Mouse (Mus musculus) left cerebral cortex, postnatal 14 days (tissue): Measurements from ENCODE around the gene Hist1h2bm. TPM values are rescaled to one million over a fixed set of nuclear protein-coding genes. Genes with fewer than 3 reads are reported as not detected.
"Not testable (repeated sequence)": the region's sequence is repeated elsewhere in the genome, so short reads cannot be mapped to it uniquely, and the experiment has no call there.

Experiments
- DNase-seq, 2 experiments: peaks; one replicate each; pipeline ENCODE4 v3.0.0; 2021 to 2022; ENCODE audit warnings: low spot score in 2 of 2, mixed read lengths in 1 of 2
- intact Hi-C: fragments of 180-260 bp; cut with DNase I; formaldehyde crosslinking; loops from one replicate; pipeline ENCODE4 v1.15.1; 2025
- total RNA-seq, 2 experiments: library from RNA; stranded (reverse); gene quantifications; 2 replicates each; pipeline ENCODE4 v1.2.3; 2021

The Hist1h2bm gene
- total RNA-seq, 2 experiments from 2014 or later = 4.9 to 7.8 TPM

- intact Hi-C loops = no loop called here
- no peak for DNase-seq
Observed at GRCm38 (mm10) chr13:21722373-21722925, 605 bp downstream of the Hist1h2bm start.

GRCm38 (mm10) chr13:21722993-21723836 lies 1.4 kb downstream of the Hist1h2bm start:
- no peak for DNase-seq
- intact Hi-C loops = no loop called here

GRCm38 (mm10) chr13:21727948-21728572 lies 6.2 kb downstream of the Hist1h2bm start:
- intact Hi-C loops = no loop called here
- no peak for DNase-seq

GRCm38 (mm10) chr13:21729544-21729943 lies 7.7 kb downstream of the Hist1h2bm start:
- DNase-seq = no peak

GRCm38 (mm10) chr13:21733466-21733865 lies 11.6 kb downstream of the Hist1h2bm start:
- DNase-seq = no peak
- intact Hi-C loops = loop anchor here (2.0 kb wide), 1 partner anchor 19 kb away; no protein-coding TSS in a partner anchor

More at GRCm38 (mm10) chr13:21729544-21729943, 7.7 kb downstream of the Hist1h2bm start:
- intact Hi-C loops = no loop called here

GRCm38 (mm10) chr13:21734010-21734905 lies 12.4 kb downstream of the Hist1h2bm start:
- DNase-seq = peak; percentile 77 to 82
- intact Hi-C loops = no loop called here

GRCm38 (mm10) chr13:21734906-21735767 lies 13.3 kb downstream of the Hist1h2bm start, which contains the start of gene Hist1h4j:
Hist1h4j (plus strand) TSS chr13:21735064.
- intact Hi-C loops = loop anchor here (1.0 kb wide), 1 partner anchor 15 kb away; the partner anchor contains the start of gene Hist1h4k
- peak; percentile 68 to 79 for DNase-seq

GRCm38 (mm10) chr13:21745006-21745405 lies 23.2 kb downstream of the Hist1h2bm start:
- DNase-seq = no peak
- intact Hi-C loops = no loop called here

- intact Hi-C loops = loop anchor here (1.0 kb wide), 1 partner anchor 14 kb away; the partner anchor contains the start of gene Hist1h4j
- DNase-seq = no peak
Observed at GRCm38 (mm10) chr13:21749387-21750158, 27.7 kb downstream of the Hist1h2bm start.

GRCm38 (mm10) chr13:21750159-21751017 lies 28.5 kb downstream of the Hist1h2bm start, which contains the start of gene Hist1h4k:
Hist1h4k (minus strand) TSS chr13:21750505.
- DNase-seq = peak; percentile 88 to 93
- intact Hi-C loops = loop anchor here (1.0 kb wide), 1 partner anchor 15 kb away; the partner anchor contains the start of gene Hist1h4j

- DNase-seq = no peak
- intact Hi-C loops = no loop called here
Observed at GRCm38 (mm10) chr13:21751417-21751816, 29.6 kb downstream of the Hist1h2bm start.

GRCm38 (mm10) chr13:21751827-21752226 lies 30.0 kb downstream of the Hist1h2bm start:
- intact Hi-C loops = no loop called here
- no peak for DNase-seq

- intact Hi-C loops = no loop called here
Observed at GRCm38 (mm10) chr13:21752356-21752755, 30.5 kb downstream of the Hist1h2bm start.

GRCm38 (mm10) chr13:21753051-21753523 lies 31.2 kb downstream of the Hist1h2bm start:
- intact Hi-C loops = no loop called here
- DNase-seq = no peak

More at GRCm38 (mm10) chr13:21752356-21752755, 30.5 kb downstream of the Hist1h2bm start:
- no peak for DNase-seq

GRCm38 (mm10) chr13:21753524-21754285 lies 31.9 kb downstream of the Hist1h2bm start, which contains the start of the genes Hist1h2ak and Hist1h2bn:
Hist1h2ak (minus strand) TSS chr13:21753827.
Hist1h2bn (plus strand) TSS chr13:21754123.
- intact Hi-C loops = not testable (repeated sequence)
- DNase-seq = peak; percentile 82 to 93
